Mouse (Mus musculus) embryonic fibroblast, embryonic 13.5 days (primary cell): Measurements from ENCODE around the gene Rnf223.

Source experiments
- CTCF ChIP-seq: IDR thresholded peaks from 2 replicates; pipeline ENCODE4 v1.5.1; 2011; ENCODE audit warnings: mild to moderate bottlenecking, control low read depth, low read length, moderate library complexity, borderline replicate concordance; ENCODE audit not compliant: insufficient read depth
- POLR2A ChIP-seq: IDR thresholded peaks from 2 replicates; pipeline ENCODE4 v1.6.1; 2011; ENCODE audit warnings: low read depth, mild to moderate bottlenecking, control low read depth, low read length, moderate library complexity

DNA sequence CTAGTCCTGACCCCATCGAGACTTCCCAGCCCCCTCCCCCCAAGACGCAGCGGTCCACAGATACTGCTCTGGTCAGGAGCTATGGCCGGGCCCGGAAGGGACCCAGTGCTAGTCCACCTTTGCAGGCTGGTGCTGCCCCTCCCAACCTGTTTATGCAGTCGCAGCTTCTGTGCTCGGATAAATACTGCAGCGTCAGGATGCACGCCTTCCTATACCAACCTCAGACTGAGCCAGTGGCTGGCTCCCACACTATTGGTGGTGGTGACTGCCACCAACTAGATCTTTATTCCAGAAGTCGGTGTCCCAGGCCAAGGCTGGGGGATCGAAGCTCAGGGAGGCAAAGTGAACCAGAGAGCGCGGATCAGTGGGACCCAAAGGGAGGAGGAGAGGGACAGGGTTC, 4.8 kb downstream of the Rnf223 start:
- TF ChIP-seq CTCF = no peak
- no peak for TF ChIP-seq POLR2A
